Mouse (Mus musculus) limb, embryonic 14.5 days (tissue): Measurements from ENCODE around the gene Slc22a22. TPM values are rescaled to one million over a fixed set of nuclear protein-coding genes. Genes with fewer than 3 reads are reported as not detected.

Experiments
- ATAC-seq: fragments of 200-750 bp; cut with Nextera tagmentation; 2 replicates; pipeline ENCODE4 v1.8.0; 2017; ENCODE audit warnings: low read depth, moderate number of reproducible peaks, moderate TSS enrichment; ENCODE audit not compliant: low FRiP score
- DNase-seq: peaks from one replicate; pipeline ENCODE4 v3.0.0-alpha.2; 2015; ENCODE audit warnings: low spot score
- H3K27ac ChIP-seq: fragments of 300-500 bp; sonication (generic); replicated peaks from 2 replicates; pipeline ENCODE4 v1.5.1; 2014; ENCODE audit warnings: low read depth, mild to moderate bottlenecking, low read length, moderate library complexity, mixed read lengths
- H3K27me3 ChIP-seq: fragments of 300-500 bp; sonication (generic); 2 replicates; pipeline ENCODE4 v1.6.1; 2014; ENCODE audit warnings: low read length, mixed read lengths; ENCODE audit not compliant: control insufficient read depth, insufficient read depth
- H3K36me3 ChIP-seq: fragments of 300-500 bp; sonication (generic); 2 replicates; pipeline ENCODE4 v1.6.1; 2014; ENCODE audit warnings: mild to moderate bottlenecking, low read length, moderate library complexity, mixed read lengths; ENCODE audit not compliant: control insufficient read depth, insufficient read depth
- H3K4me1 ChIP-seq: fragments of 300-500 bp; sonication (generic); 2 replicates; pipeline ENCODE4 v1.6.1; 2014; ENCODE audit warnings: antibody characterized with exemption, low read length, mixed read lengths; ENCODE audit not compliant: control insufficient read depth, insufficient read depth
- H3K4me2 ChIP-seq: fragments of 300-500 bp; sonication (generic); replicated peaks from 2 replicates; pipeline ENCODE4 v1.6.1; 2014; ENCODE audit warnings: low read depth, mild to moderate bottlenecking, low read length, moderate library complexity; ENCODE audit not compliant: severe bottlenecking
- H3K4me3 ChIP-seq: fragments of 300-500 bp; sonication (generic); replicated peaks from 2 replicates; pipeline ENCODE4 v1.5.1; 2014; ENCODE audit warnings: low read length
- H3K9ac ChIP-seq: fragments of 300-500 bp; sonication (generic); 2 replicates; pipeline ENCODE4 v1.6.1; 2014; ENCODE audit warnings: mild to moderate bottlenecking, low read depth, low read length, moderate library complexity; ENCODE audit not compliant: severe bottlenecking
- H3K9me3 ChIP-seq: fragments of 300-500 bp; sonication (generic); 2 replicates; pipeline ENCODE4 v1.6.1; 2016; ENCODE audit warnings: low read length; ENCODE audit not compliant: control insufficient read depth
- POLR2A ChIP-seq: fragments of 200-500 bp; IDR thresholded peaks from 2 replicates; pipeline ENCODE4 v1.8.0; 2012; ENCODE audit warnings: inconsistent platforms, mild to moderate bottlenecking, moderate library complexity, borderline replicate concordance; ENCODE audit not compliant: insufficient read depth, insufficient read length; ENCODE audit errors: extremely low read depth
- whole genome bisulfite sequencing: fragments of 180-500 bp; shearing (Covaris S2); extraction: QIAGEN DNeasy Blood & Tissue Kit; methylation state at CpG from one replicate; pipeline ENCODE4 v1.1.7; 2014; 5-methylcytosine and 5-hydroxymethylcytosine counted together
- polyA plus RNA-seq, 2 experiments: library from polyadenylated mRNA; depleted of rRNA in 1 of 2; stranded (reverse) in 1 of 2; unstranded in 1 of 2; fragments of >200 nt; fragmentation: Nextera tagmentation in 1 of 2; extraction: Ambion mirVana in 1 of 2; gene quantifications; 2 replicates each; pipeline versions ENCODE4 v1.2.1 to v1.2.3; 2012 to 2014

Gene Slc22a22
- polyA plus RNA-seq (2012; rRNA removed), result 0.10 and 0.13 TPM in 2 replicates
- polyA plus RNA-seq (2014; fragmentation: Nextera tagmentation; extraction: Ambion mirVana), result 0.08 and 0.10 TPM in 2 replicates

- ATAC-seq (no peak), DNase-seq (no peak)
- H3K9ac ChIP-seq, result no peak within 1 kb of the TSS
- H3K27me3 ChIP-seq, result no peaks in the 10 kb centered on the region
- no peak for TF ChIP-seq POLR2A
- no peaks in the 10 kb centered on the region for H3K9me3 ChIP-seq
- H3K27ac ChIP-seq, result no peak within 1 kb of the TSS
- no peak within 1 kb of the TSS for H3K4me2 ChIP-seq
- WGBS, result 77% methylated on average over 2 of the region's 2 CpGs
- H3K4me1 ChIP-seq, result no peaks in the 10 kb centered on the region
- no peak within 1 kb of the TSS for H3K4me3 ChIP-seq
- H3K36me3 ChIP-seq, result no peaks in the 10 kb centered on the region
These were observed at the start of gene Slc22a22 for GRCm38 (mm10) chr15:57477525-57477924. Gene Slc22a22 (minus strand): TSS chr15:57477625.

DNA sequence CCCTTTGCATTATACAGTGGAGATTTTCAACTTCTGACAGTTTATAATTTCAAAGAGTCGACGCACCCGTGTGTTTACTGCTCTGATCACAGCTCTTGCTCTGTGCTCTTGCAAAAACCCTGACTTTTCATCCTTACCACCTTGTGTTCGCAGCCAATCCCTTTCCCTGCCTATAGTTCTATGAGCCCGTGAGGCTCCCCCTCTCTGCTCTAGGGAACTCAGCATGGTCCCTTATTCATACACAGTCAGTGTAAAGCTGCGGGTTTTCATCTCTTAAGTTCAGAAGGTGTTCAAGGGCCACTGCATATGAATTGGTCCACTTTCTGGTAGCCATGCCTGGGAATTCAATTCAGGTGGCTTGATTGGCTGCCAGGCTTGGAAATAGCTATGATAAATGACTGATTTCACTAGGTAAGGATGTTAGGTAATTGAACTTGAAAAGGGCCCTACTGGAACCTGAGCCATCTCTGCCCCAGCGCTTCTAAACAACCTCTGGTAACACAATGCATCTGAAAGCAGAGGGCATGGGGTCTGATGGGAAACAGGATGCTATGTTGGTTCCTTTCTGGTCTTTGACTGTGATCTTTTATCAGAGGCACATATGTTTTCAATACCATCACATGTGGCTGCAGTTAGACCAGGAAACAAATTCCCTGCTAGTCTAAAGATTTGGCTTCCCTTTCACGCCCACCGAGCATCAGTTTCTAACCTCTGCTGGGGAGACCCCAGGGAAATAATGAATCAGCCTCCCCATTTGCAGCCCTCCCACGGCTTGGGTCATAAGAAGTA lies 46.3 kb upstream of the Slc22a22 start:
- no peak overlapping the region for H3K9ac ChIP-seq
- no peak overlapping the region for H3K4me2 ChIP-seq
- no peak overlapping the region for H3K4me3 ChIP-seq
- TF ChIP-seq POLR2A, result no peak
- DNase-seq, result peak; percentile 41
- H3K9me3 ChIP-seq, result no peaks in the 10 kb centered on the region
- ATAC-seq, result no peak
- H3K27me3 ChIP-seq, result no peaks in the 10 kb centered on the region
- H3K27ac ChIP-seq, result no peak overlapping the region
- 33% methylated on average over 10 of the region's 10 CpGs for WGBS
- H3K4me1 ChIP-seq, result peaks cover 9% of the 10 kb centered on the region
- H3K36me3 ChIP-seq, result no peaks in the 10 kb centered on the region

DNA sequence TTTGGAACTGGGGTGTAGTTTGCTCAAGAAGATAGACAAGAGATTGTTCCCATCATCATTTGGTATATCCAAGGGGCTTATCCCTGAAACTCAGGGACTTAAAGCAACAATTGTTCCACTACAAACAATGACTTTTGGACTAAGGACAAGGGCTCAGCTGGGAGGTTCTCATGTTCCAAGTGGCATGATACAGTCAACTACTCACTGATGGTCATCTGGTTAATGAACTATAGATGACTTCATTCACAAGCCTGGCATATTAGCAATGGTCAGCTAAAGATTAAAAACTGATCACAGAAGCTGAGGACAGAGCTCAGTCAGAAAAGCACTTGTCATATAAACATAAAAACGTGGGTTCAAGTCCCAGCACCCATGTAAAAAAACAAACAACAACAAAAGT lies 44.7 kb upstream of the Slc22a22 start:
- Histone ChIP-seq H3K4me1 (peaks cover 9% of the 10 kb centered on the region), H3K9ac (no peak overlapping the region), H3K36me3 (no peaks in the 10 kb centered on the region), H3K4me3 (no peak overlapping the region), H3K4me2 (no peak overlapping the region), H3K27me3 (no peaks in the 10 kb centered on the region), H3K9me3 (no peaks in the 10 kb centered on the region), H3K27ac (no peak overlapping the region)
- WGBS, result 81% methylated on average over 1 of the region's 1 CpGs
- no peak for DNase-seq
- no peak for TF ChIP-seq POLR2A
- ATAC-seq, result no peak

DNA sequence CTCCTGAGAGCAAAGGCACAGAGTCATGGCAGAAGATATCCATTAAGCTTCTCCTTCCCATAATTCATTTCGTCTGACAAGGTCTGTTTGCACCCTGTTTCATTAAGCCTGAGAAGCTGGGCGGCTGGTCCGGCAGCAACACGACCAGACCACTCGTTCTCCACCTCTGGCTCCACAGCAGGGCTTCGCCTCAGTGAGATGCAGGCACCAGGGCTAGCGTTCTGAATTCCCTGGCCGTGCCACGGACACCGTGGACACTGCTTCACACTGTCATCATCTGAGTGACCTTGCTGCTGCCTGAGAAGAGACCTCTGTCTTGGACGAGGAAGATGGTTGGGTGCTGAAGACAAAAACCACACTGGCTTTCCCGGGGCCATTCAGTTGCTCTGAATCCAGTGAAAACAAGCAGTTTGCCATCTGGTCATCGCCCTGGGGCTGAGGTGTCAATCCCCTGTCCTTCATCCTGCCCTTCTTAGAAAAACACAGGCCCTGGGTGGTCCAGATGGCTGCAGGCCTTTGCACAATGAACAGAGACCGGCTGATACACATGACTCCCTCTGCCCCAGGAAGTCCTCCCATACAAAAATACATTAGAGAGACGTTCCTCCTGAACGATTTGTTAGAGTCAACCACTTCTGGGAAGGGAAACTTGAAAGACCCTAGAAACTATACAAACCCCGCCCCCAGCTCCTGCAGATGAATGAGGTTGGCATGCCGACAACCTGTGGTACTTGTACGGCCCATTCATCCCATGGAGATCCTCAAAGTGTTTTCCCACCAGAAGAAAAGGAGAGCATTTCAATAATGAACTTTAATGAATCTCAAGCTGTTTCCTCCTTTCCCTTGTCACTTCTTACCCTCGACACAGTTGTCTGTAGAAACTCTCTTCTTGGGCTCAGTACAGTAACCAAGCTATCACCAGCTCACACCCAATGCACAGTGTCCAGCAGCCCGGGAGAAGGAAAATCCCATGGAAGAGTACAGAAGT lies 32.1 kb upstream of the Slc22a22 start:
- Histone ChIP-seq H3K4me2 (no peak overlapping the region), H3K4me1 (no peaks in the 10 kb centered on the region), H3K9ac (no peak overlapping the region), H3K36me3 (no peaks in the 10 kb centered on the region), H3K27me3 (no peaks in the 10 kb centered on the region), H3K9me3 (no peaks in the 10 kb centered on the region), H3K27ac (no peak overlapping the region), H3K4me3 (no peak overlapping the region)
- ATAC-seq (no peak), DNase-seq (no peak)
- 35% methylated on average over 21 of the region's 21 CpGs for WGBS
- no peak for TF ChIP-seq POLR2A
